Mouse (Mus musculus) intestine, embryonic 14.5 days (tissue): ENCODE data around the gene Man1c1. TPM values are rescaled to one million over a fixed set of nuclear protein-coding genes. Genes with fewer than 3 reads are reported as not detected.
A peak's percentile ranks its signal among the peaks of the same experiment; 100 is the strongest.

Source experiments
- ATAC-seq: fragments of 200-750 bp; cut with Nextera tagmentation; replicated peaks from 2 replicates; pipeline ENCODE4 v1.8.0; 2017; ENCODE audit warnings: low read depth, moderate number of reproducible peaks, moderate TSS enrichment, moderate library complexity; ENCODE audit not compliant: low FRiP score, low TSS enrichment
- DNase-seq: peaks from one replicate; pipeline ENCODE4 v3.0.0-alpha.2; 2018; ENCODE audit warnings: low spot score
- H3K27ac ChIP-seq: fragments of 300-500 bp; sonication (generic); 2 replicates; pipeline ENCODE4 v1.5.1; 2014; ENCODE audit warnings: low read depth, mild to moderate bottlenecking, control low read depth
- H3K27me3 ChIP-seq: fragments of 300-500 bp; sonication (generic); replicated peaks from 2 replicates; pipeline ENCODE4 v1.6.1; 2014; ENCODE audit warnings: low read length, control low read depth; ENCODE audit not compliant: control insufficient read depth, insufficient read depth
- H3K36me3 ChIP-seq: fragments of 300-500 bp; sonication (generic); 2 replicates; pipeline ENCODE4 v1.6.1; 2014; ENCODE audit warnings: low read length, control low read depth; ENCODE audit not compliant: control insufficient read depth, insufficient read depth
- H3K4me1 ChIP-seq: fragments of 300-500 bp; sonication (generic); replicated peaks from 2 replicates; pipeline ENCODE4 v1.6.1; 2014; ENCODE audit warnings: low read length, control low read depth, mixed read lengths; ENCODE audit not compliant: control insufficient read depth, insufficient read depth
- H3K4me2 ChIP-seq: fragments of 300-500 bp; sonication (generic); 2 replicates; pipeline ENCODE4 v1.6.1; 2014; ENCODE audit warnings: low read length
- H3K4me3 ChIP-seq: fragments of 300-500 bp; sonication (generic); 2 replicates; pipeline ENCODE4 v1.5.1; 2014; ENCODE audit warnings: low read depth, low read length, control low read depth, mixed read lengths
- H3K9ac ChIP-seq: fragments of 300-500 bp; sonication (generic); 2 replicates; pipeline ENCODE4 v1.6.1; 2014; ENCODE audit warnings: mild to moderate bottlenecking, low read length
- H3K9me3 ChIP-seq: fragments of 300-500 bp; sonication (generic); 2 replicates; pipeline ENCODE4 v1.6.1; 2016; ENCODE audit warnings: low read length, control low read depth; ENCODE audit not compliant: control insufficient read depth
- WGBS: fragments of 180-500 bp; shearing (Covaris S2); extraction: QIAGEN DNeasy Blood & Tissue Kit; methylation state at CpG from one replicate; pipeline ENCODE4 v1.1.7; 2014; 5-methylcytosine and 5-hydroxymethylcytosine counted together
- polyA plus RNA-seq: library from polyadenylated mRNA; unstranded; fragments of >200 nt; fragmentation: Nextera tagmentation; extraction: Ambion mirVana; gene quantifications from 2 replicates; pipeline ENCODE4 v1.2.1, GENCODE M21; 2014

Man1c1 gene
- polyA plus RNA-seq, 1 experiment from 2014 or later = 3.6 TPM

DNA sequence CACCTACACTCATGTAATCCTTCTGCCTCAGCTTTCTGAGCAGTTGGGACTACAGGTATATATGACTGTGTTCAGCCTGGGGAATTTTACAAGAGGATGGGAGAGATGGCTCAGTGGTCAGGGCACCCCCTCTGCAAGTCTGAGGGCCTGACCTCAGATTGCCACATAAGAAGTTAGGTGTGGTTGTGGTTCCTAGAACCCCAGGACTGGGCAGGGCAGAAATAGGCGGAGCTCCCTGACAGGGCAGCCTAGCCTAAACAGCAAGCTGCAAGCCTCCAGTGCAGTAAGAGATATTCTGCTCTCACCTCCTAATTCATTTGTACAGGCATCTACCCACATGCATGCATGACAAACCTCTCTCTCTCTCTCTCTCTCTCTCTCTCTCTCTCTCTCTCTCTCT is 117.5 kb downstream of the Man1c1 start:
- Histone ChIP-seq H3K9me3 (no peaks in the 10 kb centered on the region), H3K4me1 (peaks cover 5% of the 10 kb centered on the region; the same call in 1 of the 2 replicates), H3K9ac (no peak overlapping the region), H3K27ac (no peak overlapping the region), H3K27me3 (no peaks in the 10 kb centered on the region), H3K4me2 (no peak overlapping the region), H3K4me3 (no peak overlapping the region), H3K36me3 (no peaks in the 10 kb centered on the region)
- DNase-seq (no peak), ATAC-seq (no peak)
- 75% methylated on average over 1 of the region's 1 CpGs for WGBS

GRCm38 (mm10) chr4:134586126-134586525 is 118.0 kb downstream of the Man1c1 start:
- H3K4me2 ChIP-seq = no peak overlapping the region
- H3K9me3 ChIP-seq = no peaks in the 10 kb centered on the region
- H3K27me3 ChIP-seq = no peaks in the 10 kb centered on the region
- no peak overlapping the region for H3K9ac ChIP-seq
- no peak overlapping the region for H3K4me3 ChIP-seq
- H3K27ac ChIP-seq = no peak overlapping the region
- 89% methylated on average over 7 of the region's 7 CpGs for WGBS
- no peak for ATAC-seq
- no peaks in the 10 kb centered on the region for H3K36me3 ChIP-seq
- H3K4me1 ChIP-seq = peaks cover under 1% of the 10 kb centered on the region; the same call in 1 of the 2 replicates
- DNase-seq = no peak

DNA sequence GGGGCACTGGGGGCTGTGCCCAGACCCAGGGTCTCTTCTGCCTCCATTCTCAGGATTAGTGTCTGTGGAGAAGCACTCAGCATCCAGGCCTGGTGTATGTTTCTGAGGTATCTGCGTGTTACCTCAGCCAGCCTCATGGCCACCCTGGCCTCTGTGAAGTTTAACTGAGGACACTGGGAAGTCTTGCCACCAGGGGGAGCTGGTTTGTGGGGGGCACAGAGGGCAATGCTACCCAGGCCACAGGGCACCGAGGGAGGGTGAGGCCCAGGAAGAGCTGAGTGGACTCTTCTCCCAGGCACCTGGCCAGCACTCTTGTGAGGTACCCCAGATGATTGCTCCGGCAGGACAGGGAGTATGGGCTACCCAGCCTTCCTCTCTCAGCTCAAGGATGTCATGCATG is 120.6 kb downstream of the Man1c1 start:
- 65% methylated on average over 3 of the region's 3 CpGs for WGBS
- no peaks in the 10 kb centered on the region for H3K27me3 ChIP-seq
- no peak overlapping the region for H3K4me3 ChIP-seq
- ATAC-seq (no peak), DNase-seq (peak; percentile 67)
- H3K4me1 ChIP-seq = peaks cover 14% of the 10 kb centered on the region
- no peaks in the 10 kb centered on the region for H3K9me3 ChIP-seq
- H3K4me2 ChIP-seq = no peak overlapping the region
- H3K36me3 ChIP-seq = no peaks in the 10 kb centered on the region
- no peak overlapping the region for H3K27ac ChIP-seq
- no peak overlapping the region for H3K9ac ChIP-seq

- DNase-seq (no peak), ATAC-seq (no peak)
- WGBS = 63% methylated on average over 8 of the region's 8 CpGs
Measured at GRCm38 (mm10) chr4:134581365-134581764, 122.7 kb downstream of the Man1c1 start.

DNA sequence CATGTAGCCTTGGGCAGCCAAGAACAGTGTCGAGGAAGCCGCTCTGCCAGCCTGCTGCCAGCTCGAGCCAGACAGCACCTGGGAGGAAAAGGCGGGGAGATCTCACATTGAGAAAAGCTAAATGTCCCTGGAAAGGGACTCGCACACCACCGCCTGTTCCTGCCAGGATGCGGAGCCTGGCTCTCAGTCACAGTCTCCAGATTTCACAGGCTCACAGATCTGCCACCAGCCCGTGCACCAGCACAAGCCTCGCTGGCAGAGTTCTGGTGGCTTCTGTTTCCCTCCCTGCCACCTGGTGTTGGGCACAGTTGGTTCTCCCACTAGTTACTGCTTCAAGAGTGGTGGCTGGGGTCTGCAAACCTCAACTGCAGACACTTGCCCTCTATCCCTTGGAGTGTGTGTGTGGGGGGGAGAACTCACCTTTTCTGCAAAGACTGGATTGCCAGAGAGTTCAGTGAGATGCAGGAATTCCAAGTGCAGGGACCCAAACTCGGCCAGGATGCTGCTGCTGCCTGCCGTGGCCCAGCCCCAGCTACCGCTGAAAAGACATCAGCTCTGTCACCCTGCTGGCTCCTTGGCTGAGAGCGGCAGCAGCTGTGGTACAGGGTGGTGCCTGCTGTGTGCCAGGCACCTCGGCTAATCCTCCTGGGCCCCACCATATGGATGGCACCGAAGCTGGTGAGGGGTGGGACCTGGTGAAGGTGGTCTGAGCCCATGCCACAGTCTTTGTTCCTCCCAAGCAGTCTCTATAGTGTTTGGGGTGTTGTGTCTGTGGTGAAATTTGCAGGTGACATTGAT is 123.5 kb downstream of the Man1c1 start:
- H3K9ac ChIP-seq = no peak overlapping the region
- no peak for ATAC-seq
- H3K4me1 ChIP-seq = peaks cover 15% of the 10 kb centered on the region
- DNase-seq = no peak
- H3K27ac ChIP-seq = no peak overlapping the region
- H3K4me2 ChIP-seq = no peak overlapping the region
- no peaks in the 10 kb centered on the region for H3K9me3 ChIP-seq
- WGBS = 83% methylated on average over 15 of the region's 15 CpGs
- no peaks in the 10 kb centered on the region for H3K27me3 ChIP-seq
- no peak overlapping the region for H3K4me3 ChIP-seq
- no peaks in the 10 kb centered on the region for H3K36me3 ChIP-seq

More at GRCm38 (mm10) chr4:134581365-134581764, 122.7 kb downstream of the Man1c1 start:
- no peaks in the 10 kb centered on the region for H3K36me3 ChIP-seq
- no peak overlapping the region for H3K4me2 ChIP-seq
- no peak overlapping the region for H3K9ac ChIP-seq
- no peak overlapping the region for H3K4me3 ChIP-seq
- no peak overlapping the region for H3K27ac ChIP-seq
- no peaks in the 10 kb centered on the region for H3K27me3 ChIP-seq
- H3K4me1 ChIP-seq = peaks cover 15% of the 10 kb centered on the region
- no peaks in the 10 kb centered on the region for H3K9me3 ChIP-seq

DNA sequence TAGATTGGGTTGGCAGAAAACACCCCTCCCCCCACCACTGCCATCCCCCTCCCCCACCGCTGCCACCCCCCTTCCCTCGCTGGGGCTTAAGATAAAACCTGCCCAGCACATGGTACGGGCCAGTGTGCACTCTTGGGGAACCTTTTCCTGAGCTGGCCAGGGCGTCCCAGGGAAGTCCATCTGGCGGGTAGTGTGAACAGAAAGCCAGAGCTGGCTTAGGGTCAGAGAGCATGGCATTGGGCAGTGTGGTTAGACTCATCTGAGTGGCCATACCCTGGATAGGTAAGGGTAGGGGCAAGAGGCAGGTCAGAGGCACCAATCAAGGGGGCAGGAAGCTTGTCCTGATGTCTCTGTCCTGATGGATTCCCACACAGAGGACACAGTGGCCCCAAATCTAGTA is 124.5 kb downstream of the Man1c1 start:
- 0 out of 2 replicates have a peak, but pooled peaks have one; percentile 34 for ATAC-seq
- Histone ChIP-seq H3K36me3 (no peaks in the 10 kb centered on the region), H3K9ac (0 out of 2 replicates have a peak overlapping the region, but pooled peaks have one; percentile 8), H3K27me3 (no peaks in the 10 kb centered on the region), H3K27ac (no peak overlapping the region), H3K4me3 (no peak overlapping the region), H3K4me1 (peaks cover 15% of the 10 kb centered on the region), H3K4me2 (peak overlapping the region; percentile 36), H3K9me3 (no peaks in the 10 kb centered on the region)
- no peak for DNase-seq
- 41% methylated on average over 5 of the region's 5 CpGs for WGBS

- H3K9ac ChIP-seq = 0 out of 2 replicates have a peak overlapping the region, but pooled peaks have one; percentile 8
- no peaks in the 10 kb centered on the region for H3K9me3 ChIP-seq
- H3K4me3 ChIP-seq = no peak overlapping the region
- H3K4me2 ChIP-seq = peak overlapping the region; percentile 36
- DNase-seq = no peak
- H3K36me3 ChIP-seq = no peaks in the 10 kb centered on the region
- H3K27me3 ChIP-seq = no peaks in the 10 kb centered on the region
- peaks cover 15% of the 10 kb centered on the region for H3K4me1 ChIP-seq
- H3K27ac ChIP-seq = no peak overlapping the region
- ATAC-seq = no peak
- 6% methylated on average over 11 of the region's 11 CpGs for WGBS
Measured at GRCm38 (mm10) chr4:134579212-134579611, 124.9 kb downstream of the Man1c1 start.

DNA sequence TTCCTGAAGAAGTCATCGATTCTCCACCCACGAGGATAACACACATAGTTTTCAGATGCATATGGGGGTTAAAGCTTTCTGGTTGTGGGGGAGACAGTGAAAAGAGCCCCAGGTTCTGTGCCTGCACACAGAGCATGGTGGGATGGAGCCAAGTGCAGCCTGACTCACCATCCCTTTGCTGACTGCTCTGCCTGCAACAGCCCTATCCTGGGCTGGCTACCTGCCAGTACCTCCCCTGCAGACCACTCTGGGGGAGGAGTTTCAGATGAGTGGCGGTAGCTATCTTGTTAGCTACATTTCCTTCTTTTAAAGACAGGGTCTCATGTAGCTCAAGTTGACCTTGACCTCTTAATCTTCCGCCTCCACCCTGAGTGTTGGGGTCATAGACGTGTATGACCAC is 125.7 kb downstream of the Man1c1 start:
- DNase-seq = no peak
- Histone ChIP-seq H3K27me3 (no peaks in the 10 kb centered on the region), H3K4me3 (no peak overlapping the region), H3K27ac (no peak overlapping the region), H3K4me1 (peaks cover 15% of the 10 kb centered on the region), H3K9ac (no peak overlapping the region), H3K9me3 (no peaks in the 10 kb centered on the region), H3K4me2 (no peak overlapping the region), H3K36me3 (no peaks in the 10 kb centered on the region)
- 59% methylated on average over 5 of the region's 5 CpGs for WGBS
- ATAC-seq = 0 out of 2 replicates have a peak, but pooled peaks have one; percentile 16

DNA sequence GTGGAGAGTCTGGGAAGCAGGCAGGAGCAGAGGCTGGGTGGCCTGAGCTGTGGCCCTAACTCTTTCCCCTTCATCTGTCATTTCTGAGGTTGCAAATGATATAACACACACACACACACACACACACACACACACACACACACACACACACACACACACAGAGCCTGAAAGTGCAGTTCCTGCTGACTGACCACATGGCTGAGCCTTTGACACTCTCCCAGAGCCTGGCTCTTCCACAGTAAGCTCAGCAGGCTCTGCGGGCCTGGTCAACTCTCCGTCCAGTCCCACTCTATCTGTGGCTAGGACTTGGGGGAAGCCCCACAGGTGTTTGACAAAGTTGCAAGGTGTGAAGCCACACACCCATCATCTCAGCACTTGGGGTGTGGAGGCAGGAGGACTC is 126.8 kb downstream of the Man1c1 start:
- 61% methylated on average over 2 of the region's 2 CpGs for WGBS

More for the DNA sequence above, 126.8 kb downstream of the Man1c1 start:
- ATAC-seq (no peak), DNase-seq (no peak)
- H3K4me1 ChIP-seq = peaks cover 15% of the 10 kb centered on the region
- no peak overlapping the region for H3K27ac ChIP-seq
- H3K4me3 ChIP-seq = no peak overlapping the region
- H3K9me3 ChIP-seq = no peaks in the 10 kb centered on the region
- no peaks in the 10 kb centered on the region for H3K36me3 ChIP-seq
- no peaks in the 10 kb centered on the region for H3K27me3 ChIP-seq
- H3K4me2 ChIP-seq = no peak overlapping the region
- H3K9ac ChIP-seq = no peak overlapping the region
